Mouse (Mus musculus) embryonic facial prominence, embryonic 15.5 days (tissue): ENCODE data around the gene Mfn1. TPM values are rescaled to one million over a fixed set of nuclear protein-coding genes. Genes with fewer than 3 reads are reported as not detected.
A peak's percentile ranks its signal among the peaks of the same experiment; 100 is the strongest.

ENCODE experiments used
- ATAC-seq: fragments of 200-750 bp; cut with Nextera tagmentation; 2 replicates; pipeline ENCODE4 v1.8.0; 2017; ENCODE audit warnings: low read depth, moderate TSS enrichment; ENCODE audit not compliant: insufficient number of reproducible peaks, low FRiP score, low TSS enrichment
- H3K27ac ChIP-seq: fragments of 300-500 bp; sonication (generic); replicated peaks from 2 replicates; pipeline ENCODE4 v1.5.1; 2015; ENCODE audit warnings: mild to moderate bottlenecking, inconsistent platforms
- H3K27me3 ChIP-seq: fragments of 300-500 bp; sonication (generic); 2 replicates; pipeline ENCODE4 v1.6.1; 2015; ENCODE audit warnings: inconsistent platforms
- H3K36me3 ChIP-seq: fragments of 300-500 bp; sonication (generic); 2 replicates; pipeline ENCODE4 v1.6.1; 2015; ENCODE audit warnings: mild to moderate bottlenecking, inconsistent platforms
- H3K4me1 ChIP-seq: fragments of 300-500 bp; sonication (generic); 2 replicates; pipeline ENCODE4 v1.6.1; 2015; ENCODE audit warnings: inconsistent platforms
- H3K4me2 ChIP-seq: fragments of 300-500 bp; sonication (generic); replicated peaks from 2 replicates; pipeline ENCODE4 v1.6.1; 2015; ENCODE audit warnings: mild to moderate bottlenecking, inconsistent platforms
- H3K4me3 ChIP-seq: fragments of 300-500 bp; sonication (generic); replicated peaks from 2 replicates; pipeline ENCODE4 v1.5.1; 2015; ENCODE audit warnings: mild to moderate bottlenecking, inconsistent platforms
- H3K9ac ChIP-seq: fragments of 300-500 bp; sonication (generic); 2 replicates; pipeline ENCODE4 v1.6.1; 2015; ENCODE audit warnings: inconsistent platforms
- H3K9me3 ChIP-seq: fragments of 300-500 bp; sonication (generic); replicated peaks from 2 replicates; pipeline ENCODE4 v1.6.1; 2016; ENCODE audit warnings: inconsistent platforms
- WGBS: fragments of 180-500 bp; shearing (Covaris S2); methylation state at CpG from one replicate; pipeline ENCODE4 v1.1.7; 2015; 5-methylcytosine and 5-hydroxymethylcytosine counted together
- polyA plus RNA-seq: library from polyadenylated mRNA; unstranded; fragments of >200 nt; fragmentation: Nextera tagmentation; extraction: Ambion mirVana; gene quantifications from 2 replicates; pipeline ENCODE4 v1.2.1, GENCODE M21; 2015

The Mfn1 gene
- polyA plus RNA-seq, 1 experiment from 2014 or later = 33.8 TPM

DNA sequence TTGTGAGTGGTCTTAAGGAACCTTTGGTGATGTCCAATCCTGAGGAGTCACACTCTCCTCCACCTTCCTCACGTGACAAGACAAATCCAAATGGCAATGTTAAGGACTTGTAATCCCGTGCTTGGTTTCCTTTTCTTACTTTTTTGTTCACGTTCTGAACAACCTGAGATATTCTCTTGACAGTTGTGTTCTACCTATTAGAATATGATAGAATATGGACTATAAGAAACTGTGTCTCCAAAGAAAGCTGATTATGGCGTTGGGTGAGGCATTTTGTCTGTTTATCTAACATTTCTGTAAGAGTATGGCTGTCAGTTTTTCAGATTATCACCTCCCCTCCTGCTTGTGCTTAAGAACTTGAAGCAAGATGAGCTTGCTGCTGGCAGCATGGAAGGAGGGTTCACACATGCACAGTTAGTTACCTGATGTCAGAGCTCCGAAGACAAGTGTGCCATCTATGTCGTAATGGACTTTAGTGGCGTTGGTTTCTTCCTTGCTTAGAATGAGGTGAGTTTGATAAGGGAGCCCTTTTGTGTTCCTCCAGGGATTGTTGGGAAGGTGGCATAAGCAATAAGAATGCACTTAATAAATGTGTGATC, 16.5 kb upstream of the Mfn1 start:
- Histone ChIP-seq H3K4me3 (no peak overlapping the region), H3K36me3 (peaks cover 26% of the 10 kb centered on the region), H3K4me2 (no peak overlapping the region), H3K9ac (no peak overlapping the region), H3K27me3 (no peaks in the 10 kb centered on the region), H3K9me3 (no peaks in the 10 kb centered on the region), H3K27ac (no peak overlapping the region), H3K4me1 (peaks cover 21% of the 10 kb centered on the region)
- 89% methylated on average over 7 of the region's 7 CpGs for WGBS
- no peak for ATAC-seq

DNA sequence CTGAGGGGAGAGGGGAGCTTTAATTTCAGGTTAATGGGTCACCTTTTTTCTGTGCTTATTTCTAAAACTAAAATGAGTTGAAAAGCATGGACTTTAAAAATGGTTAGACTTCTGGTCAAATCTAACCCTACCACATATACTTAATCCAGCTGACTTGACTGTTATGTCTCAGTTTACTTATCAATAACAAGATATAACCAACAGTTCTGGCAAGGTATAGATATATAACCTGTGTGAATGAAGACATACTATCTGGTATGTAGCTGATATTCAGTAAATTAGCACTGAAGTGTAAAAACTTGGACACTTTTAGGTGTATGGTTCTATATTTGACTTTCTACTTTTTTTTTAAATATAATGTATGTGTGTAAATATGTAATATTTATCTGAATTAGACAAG, 15.7 kb upstream of the Mfn1 start:
- no peaks in the 10 kb centered on the region for H3K9me3 ChIP-seq
- no peak overlapping the region for H3K4me2 ChIP-seq
- H3K36me3 ChIP-seq = peaks cover 31% of the 10 kb centered on the region
- H3K4me1 ChIP-seq = peaks cover 20% of the 10 kb centered on the region
- H3K9ac ChIP-seq = no peak overlapping the region
- no peak overlapping the region for H3K27ac ChIP-seq
- no peak for ATAC-seq
- H3K4me3 ChIP-seq = no peak overlapping the region
- H3K27me3 ChIP-seq = no peaks in the 10 kb centered on the region

DNA sequence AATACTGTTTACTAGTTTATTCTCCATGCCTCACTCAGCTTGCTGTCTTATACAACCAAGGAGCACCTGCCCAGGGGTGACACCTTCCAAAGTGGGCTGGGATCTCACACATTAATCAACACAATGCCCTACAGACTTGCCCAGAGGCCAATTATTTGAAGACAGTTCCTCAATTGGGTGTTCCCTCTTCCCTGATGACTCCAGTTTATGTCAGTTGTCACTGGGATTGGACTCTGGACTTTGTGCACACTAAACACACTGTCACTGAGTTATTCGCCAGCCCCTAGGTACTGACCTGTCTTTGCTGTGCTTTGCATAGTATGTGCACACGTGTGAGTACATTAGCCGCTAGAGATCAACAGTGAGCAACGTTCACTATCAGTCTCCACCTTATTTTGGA, 2.1 kb upstream of the Mfn1 start:
- Histone ChIP-seq H3K36me3 (peaks cover 19% of the 10 kb centered on the region; the same call in 1 of the 2 replicates), H3K9ac (no peak overlapping the region), H3K4me2 (no peak overlapping the region), H3K9me3 (no peaks in the 10 kb centered on the region; the same call in 1 of the 2 replicates), H3K27ac (no peak overlapping the region), H3K4me1 (0 out of 2 replicates have a peak, but pooled peaks cover 3% of the 10 kb centered on the region), H3K27me3 (no peaks in the 10 kb centered on the region), H3K4me3 (no peak overlapping the region)
- 92% methylated on average over 4 of the region's 4 CpGs for WGBS
- ATAC-seq = no peak

DNA sequence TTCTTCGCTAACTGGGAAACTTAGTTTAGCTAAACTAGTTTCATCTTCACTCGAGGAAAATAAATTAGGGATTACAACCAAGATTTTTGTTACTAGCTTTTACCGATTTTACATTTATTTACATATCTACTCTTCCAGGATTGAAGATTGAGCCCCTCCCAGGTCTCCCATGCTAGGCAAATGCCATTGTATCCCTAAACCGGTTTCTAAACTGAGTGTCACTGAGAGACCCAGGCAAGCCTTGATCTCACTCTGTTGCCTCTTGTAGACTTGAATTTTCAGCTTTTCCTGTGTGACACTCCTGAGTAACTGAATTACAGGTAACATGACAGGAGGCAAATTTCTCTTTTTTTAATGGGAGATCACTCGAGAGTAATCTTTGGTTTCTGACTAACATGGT, 776 bp downstream of the Mfn1 start:
- ATAC-seq = no peak
- Histone ChIP-seq H3K27ac (no peak overlapping the region), H3K4me2 (peak overlapping the region; percentile 57), H3K9me3 (no peaks in the 10 kb centered on the region; the same call in 1 of the 2 replicates), H3K27me3 (no peaks in the 10 kb centered on the region), H3K9ac (peak overlapping the region; percentile 78), H3K4me1 (0 out of 2 replicates have a peak, but pooled peaks cover 3% of the 10 kb centered on the region), H3K36me3 (peaks cover 14% of the 10 kb centered on the region), H3K4me3 (peak overlapping the region; percentile 84)
- WGBS = 9% methylated on average over 5 of the region's 5 CpGs

DNA sequence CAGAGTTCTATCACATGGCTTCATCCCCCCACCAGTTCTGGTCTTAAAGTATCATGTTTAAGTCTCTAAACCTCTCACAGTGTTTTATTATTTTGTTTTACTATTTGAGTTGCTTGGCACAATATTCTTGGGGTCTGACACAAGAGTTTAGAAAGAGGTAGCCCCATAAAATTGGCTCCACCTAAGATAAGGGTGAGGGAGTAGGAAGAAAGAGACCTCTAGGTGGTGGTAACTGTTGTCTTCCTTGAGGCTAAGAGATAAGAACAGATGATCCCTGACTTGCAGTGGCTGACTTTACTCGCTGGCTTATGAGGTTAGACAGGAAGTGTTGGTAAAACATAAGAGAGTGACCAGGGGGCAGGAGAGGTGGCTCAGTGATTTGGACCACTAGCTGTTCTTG, 6.4 kb downstream of the Mfn1 start:
- Histone ChIP-seq H3K9ac (no peak overlapping the region), H3K9me3 (no peaks in the 10 kb centered on the region), H3K36me3 (peaks cover 49% of the 10 kb centered on the region), H3K4me2 (no peak overlapping the region), H3K27me3 (no peaks in the 10 kb centered on the region), H3K27ac (no peak overlapping the region), H3K4me3 (no peak overlapping the region), H3K4me1 (0 out of 2 replicates have a peak, but pooled peaks cover 3% of the 10 kb centered on the region)
- no peak for ATAC-seq
- 61% methylated on average over 1 of the region's 1 CpGs for WGBS

DNA sequence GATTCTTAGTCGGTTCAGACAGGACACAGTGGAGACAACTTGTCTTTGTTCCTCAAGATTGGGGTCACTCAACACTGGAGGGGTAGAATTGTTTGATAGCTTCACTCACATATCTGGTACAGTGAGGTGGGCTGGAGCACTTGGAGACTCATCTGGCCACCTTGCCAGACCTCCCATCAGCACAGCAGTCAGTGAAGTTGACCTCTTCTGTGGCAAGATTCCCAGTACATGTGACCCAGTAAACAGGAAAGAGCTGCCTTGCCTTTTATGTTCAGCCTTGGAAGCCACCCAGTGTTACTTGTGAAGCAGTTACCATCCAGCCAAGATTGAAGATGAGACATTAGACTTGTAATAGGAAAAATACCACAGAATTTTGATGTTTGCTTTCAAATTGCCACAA, 8.3 kb downstream of the Mfn1 start:
- Histone ChIP-seq H3K27ac (no peak overlapping the region), H3K4me1 (no peaks in the 10 kb centered on the region), H3K4me3 (no peak overlapping the region), H3K9ac (no peak overlapping the region), H3K27me3 (no peaks in the 10 kb centered on the region), H3K4me2 (no peak overlapping the region), H3K36me3 (peaks cover 56% of the 10 kb centered on the region), H3K9me3 (no peaks in the 10 kb centered on the region)
- no peak for ATAC-seq
- 62% methylated on average over 1 of the region's 1 CpGs for whole genome bisulfite sequencing

DNA sequence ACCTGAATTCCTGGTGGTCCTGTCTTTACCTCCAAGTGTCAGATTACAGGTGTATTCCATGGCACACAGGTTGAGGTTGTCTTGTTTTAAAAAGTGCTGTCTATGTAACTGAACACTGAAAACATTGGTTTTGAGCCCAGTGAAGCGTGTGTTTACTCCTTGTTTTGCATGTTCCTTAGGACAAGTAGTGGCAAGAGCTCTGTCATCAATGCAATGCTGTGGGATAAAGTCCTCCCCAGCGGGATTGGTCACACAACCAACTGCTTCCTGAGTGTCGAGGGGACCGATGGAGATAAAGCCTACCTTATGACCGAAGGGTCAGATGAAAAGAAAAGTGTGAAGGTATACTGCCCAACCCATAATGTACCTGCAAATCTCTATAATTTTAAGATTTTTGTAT, 8.8 kb downstream of the Mfn1 start:
- WGBS = 91% methylated on average over 5 of the region's 5 CpGs
- H3K36me3 ChIP-seq = peaks cover 62% of the 10 kb centered on the region
- no peaks in the 10 kb centered on the region for H3K27me3 ChIP-seq
- H3K4me2 ChIP-seq = no peak overlapping the region
- H3K4me3 ChIP-seq = no peak overlapping the region
- H3K4me1 ChIP-seq = no peaks in the 10 kb centered on the region
- H3K9me3 ChIP-seq = no peaks in the 10 kb centered on the region
- H3K9ac ChIP-seq = no peak overlapping the region
- ATAC-seq = no peak
- H3K27ac ChIP-seq = no peak overlapping the region

DNA sequence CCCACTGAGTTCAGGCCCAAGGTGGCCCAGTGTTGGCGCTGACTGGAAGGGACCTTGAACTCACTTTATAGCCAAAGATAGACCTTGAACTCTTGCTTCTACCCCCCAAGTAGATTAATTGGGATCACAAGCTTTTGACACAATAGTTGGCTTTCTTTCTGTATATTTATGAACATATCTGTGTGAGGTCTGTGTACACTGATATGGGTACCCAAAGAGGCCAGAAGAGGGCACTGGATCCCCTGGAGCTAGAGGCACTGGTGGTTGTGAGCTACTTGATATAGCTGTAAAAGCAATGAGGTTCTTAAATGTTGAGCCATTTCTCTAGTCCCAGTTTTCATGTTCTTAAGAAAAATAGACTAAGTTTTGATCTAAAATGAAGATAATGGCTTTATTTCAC, 23.8 kb downstream of the Mfn1 start:
- Histone ChIP-seq H3K9me3 (no peaks in the 10 kb centered on the region), H3K9ac (no peak overlapping the region), H3K4me1 (no peaks in the 10 kb centered on the region), H3K4me2 (no peak overlapping the region), H3K27me3 (no peaks in the 10 kb centered on the region), H3K27ac (no peak overlapping the region), H3K4me3 (no peak overlapping the region), H3K36me3 (peaks cover 41% of the 10 kb centered on the region)
- no peak for ATAC-seq
- whole genome bisulfite sequencing = 95% methylated on average over 1 of the region's 1 CpGs

DNA sequence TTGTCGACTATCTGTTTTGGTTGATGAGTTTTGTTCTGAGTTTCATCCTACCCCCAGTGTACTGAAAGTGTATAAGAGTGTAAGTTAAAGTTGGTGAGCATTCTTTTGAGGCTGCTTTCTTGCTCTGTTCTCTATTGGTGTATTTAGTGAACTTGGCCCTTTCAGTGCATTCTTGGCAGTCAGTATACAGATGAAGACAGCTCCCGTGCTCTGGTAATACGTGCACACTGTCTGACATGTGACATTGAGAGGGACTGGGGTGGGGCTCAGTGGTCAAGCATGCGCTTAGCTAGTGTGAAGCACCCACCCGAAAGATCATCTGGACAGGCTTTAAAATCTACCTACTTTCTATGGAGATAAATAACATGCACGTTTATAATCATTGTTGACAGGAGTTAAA, 34.1 kb downstream of the Mfn1 start:
- H3K4me1 ChIP-seq = no peaks in the 10 kb centered on the region
- no peak overlapping the region for H3K4me3 ChIP-seq
- peaks cover 62% of the 10 kb centered on the region for H3K36me3 ChIP-seq
- H3K9me3 ChIP-seq = no peaks in the 10 kb centered on the region
- ATAC-seq = no peak
- no peak overlapping the region for H3K27ac ChIP-seq
- no peaks in the 10 kb centered on the region for H3K27me3 ChIP-seq
- H3K4me2 ChIP-seq = no peak overlapping the region
- H3K9ac ChIP-seq = no peak overlapping the region
- WGBS = 93% methylated on average over 6 of the region's 6 CpGs

DNA sequence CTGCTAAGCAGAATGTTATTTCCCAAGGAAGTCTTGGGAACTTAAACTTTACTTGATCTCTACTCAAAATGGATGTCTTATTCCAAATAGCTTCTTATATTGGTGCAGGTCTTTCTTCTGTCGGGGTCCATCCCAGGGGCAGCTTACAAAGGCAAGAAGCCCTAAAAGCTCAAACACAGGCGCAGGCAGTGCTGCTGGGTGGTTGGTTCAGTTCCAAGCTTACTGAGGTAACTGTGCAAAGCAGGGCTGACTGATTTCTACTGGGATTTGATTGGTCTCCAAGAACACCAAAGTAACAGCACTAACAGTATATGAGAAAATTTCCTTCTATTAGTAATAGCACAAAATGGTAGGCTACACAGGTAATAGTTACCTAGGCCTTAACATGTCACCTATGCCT, 43.8 kb downstream of the Mfn1 start:
- H3K36me3 ChIP-seq = peaks cover 56% of the 10 kb centered on the region
- WGBS = 90% methylated on average over 2 of the region's 2 CpGs

DNA sequence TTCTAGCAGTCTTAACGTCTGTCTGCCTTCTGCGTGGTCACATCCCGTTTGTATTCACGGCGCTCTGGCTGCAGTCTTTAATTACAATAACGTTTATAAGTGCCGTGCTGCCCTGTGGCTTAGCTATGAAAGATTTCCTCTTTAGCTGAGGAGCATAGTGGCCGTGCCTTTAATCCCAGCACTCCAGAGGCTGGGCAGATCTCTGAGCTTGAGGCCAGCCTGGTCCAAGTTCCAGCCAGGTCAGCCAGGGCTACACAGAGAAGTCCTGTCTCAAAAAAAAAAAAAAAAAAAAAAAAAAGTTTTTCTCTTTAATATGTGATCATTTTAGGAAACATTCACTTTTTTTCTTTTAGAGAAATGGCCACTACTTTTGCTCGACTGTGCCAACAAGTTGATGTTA, 44.6 kb downstream of the Mfn1 start:
- Histone ChIP-seq H3K9me3 (no peaks in the 10 kb centered on the region), H3K4me3 (no peak overlapping the region), H3K36me3 (peaks cover 50% of the 10 kb centered on the region), H3K27ac (no peak overlapping the region), H3K4me2 (no peak overlapping the region), H3K27me3 (no peaks in the 10 kb centered on the region), H3K9ac (no peak overlapping the region), H3K4me1 (no peaks in the 10 kb centered on the region)
- WGBS = 60% methylated on average over 9 of the region's 9 CpGs
- ATAC-seq = no peak

More for the DNA sequence above, 43.8 kb downstream of the Mfn1 start:
- H3K4me3 ChIP-seq = no peak overlapping the region
- no peak overlapping the region for H3K27ac ChIP-seq
- no peak for ATAC-seq
- H3K4me2 ChIP-seq = no peak overlapping the region
- no peaks in the 10 kb centered on the region for H3K27me3 ChIP-seq
- H3K4me1 ChIP-seq = no peaks in the 10 kb centered on the region
- H3K9ac ChIP-seq = no peak overlapping the region
- no peaks in the 10 kb centered on the region for H3K9me3 ChIP-seq

DNA sequence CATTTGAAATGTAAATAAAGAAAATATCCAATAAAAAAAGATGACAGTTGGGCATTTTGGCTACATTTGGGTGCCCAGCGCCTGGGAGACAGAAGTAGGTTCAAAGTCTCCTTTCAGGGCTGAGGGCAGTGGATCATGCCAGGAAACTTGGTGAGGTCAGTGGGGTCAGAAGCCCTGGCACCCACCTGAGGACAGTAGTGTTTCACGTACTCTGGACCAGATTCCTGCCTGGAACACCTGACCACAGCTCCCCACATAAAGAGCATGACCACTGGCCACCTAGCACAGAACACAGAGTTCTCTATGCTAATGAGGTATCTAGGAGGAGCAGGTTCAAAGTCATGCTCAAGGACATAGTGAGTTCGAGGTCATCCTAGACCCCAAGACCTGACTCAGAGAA, 45.9 kb downstream of the Mfn1 start:
- no peaks in the 10 kb centered on the region for H3K9me3 ChIP-seq
- no peak overlapping the region for H3K4me2 ChIP-seq
- H3K36me3 ChIP-seq = peaks cover 37% of the 10 kb centered on the region
- no peaks in the 10 kb centered on the region for H3K4me1 ChIP-seq
- no peak overlapping the region for H3K4me3 ChIP-seq
- no peak overlapping the region for H3K27ac ChIP-seq
- no peaks in the 10 kb centered on the region for H3K27me3 ChIP-seq
- no peak for ATAC-seq
- 89% methylated on average over 3 of the region's 3 CpGs for WGBS
- H3K9ac ChIP-seq = no peak overlapping the region
